Mouse (Mus musculus): Measurements from ENCODE around the gene Rasd2. TPM values are rescaled to one million over a fixed set of nuclear protein-coding genes. Genes with fewer than 3 reads are reported as not detected.

The Rasd2 gene
- polyA plus RNA-seq, 1 experiment, result 9.4 TPM

DNA sequence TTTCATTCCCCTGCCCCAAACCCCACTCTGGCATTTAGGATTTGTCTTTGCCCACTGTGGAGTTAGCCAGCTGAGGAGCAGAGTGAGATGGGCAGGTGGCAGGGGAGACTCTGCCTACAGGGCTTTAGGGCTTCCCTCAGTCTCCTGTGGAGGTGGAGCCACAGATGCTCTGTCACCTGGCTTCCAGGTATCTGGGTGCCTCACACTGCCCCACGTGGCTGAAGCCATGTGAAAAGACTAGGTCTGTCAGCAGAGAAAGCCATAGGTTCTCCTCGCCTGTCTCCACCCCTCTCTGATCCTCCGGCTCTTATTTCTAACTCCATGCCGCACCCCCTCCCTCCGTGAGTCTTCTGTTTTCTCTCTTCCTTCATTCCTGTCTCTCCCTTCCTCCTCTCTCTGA is 2.2 kb downstream of the Rasd2 start:
- H3K4me3 ChIP-seq (ENCODE audit: low read depth, low read length), result no peak overlapping the region
- no peak overlapping the region for H3K27ac ChIP-seq (ENCODE audit: insufficient read depth, low read length)
- no peak for TF ChIP-seq EP300 (IDR thresholded peaks at IDR 0.05; ENCODE audit: insufficient read depth, low read depth, low read length)
- TF ChIP-seq POLR2A (IDR thresholded peaks at IDR 0.05; ENCODE audit: insufficient read depth, low read length), result no peak
- TF ChIP-seq CTCF (IDR thresholded peaks at IDR 0.05; ENCODE audit: low read depth, low read length), result no peak
- peaks cover 18% of the 10 kb centered on the region for H3K27me3 ChIP-seq (ENCODE audit: control insufficient read depth, insufficient read depth, low read length, poor library complexity, severe bottlenecking)
- H3K4me1 ChIP-seq (ENCODE audit: control insufficient read depth, insufficient read depth, low read length), result peaks cover 2% of the 10 kb centered on the region
- no peaks in the 10 kb centered on the region for H3K36me3 ChIP-seq (ENCODE audit: control insufficient read depth, insufficient read depth, low read length, poor library complexity, severe bottlenecking)
- no peaks in the 10 kb centered on the region for H3K9me3 ChIP-seq (replicated peaks; ENCODE audit: control insufficient read depth, insufficient read depth, low read length, poor library complexity, severe bottlenecking)
- H3K9ac ChIP-seq (ENCODE audit: low read depth, poor library complexity, severe bottlenecking), result no peak overlapping the region

DNA sequence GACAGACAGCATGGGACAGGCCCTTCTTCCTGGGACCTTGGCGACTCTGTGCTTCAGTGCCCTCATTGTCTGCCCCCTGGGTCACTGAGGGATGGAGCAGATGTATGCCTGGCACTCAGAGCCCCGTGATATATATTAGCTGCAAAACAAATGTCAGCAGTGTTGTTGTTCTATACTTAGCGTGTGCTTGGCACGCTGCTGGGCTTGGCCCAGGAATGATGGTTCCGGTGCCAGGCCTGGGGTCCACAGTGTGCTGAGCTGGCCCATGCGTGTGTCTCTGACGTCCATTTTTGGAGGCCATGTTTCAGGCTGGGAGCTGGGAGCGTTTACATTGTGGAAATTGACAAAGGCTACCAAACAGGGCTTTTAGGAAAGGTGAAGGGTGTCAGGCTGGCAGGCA is 3.1 kb downstream of the Rasd2 start:
- peaks cover 18% of the 10 kb centered on the region for H3K27me3 ChIP-seq (ENCODE audit: control insufficient read depth, insufficient read depth, low read length, poor library complexity, severe bottlenecking)
- H3K27ac ChIP-seq (ENCODE audit: insufficient read depth, low read length), result no peak overlapping the region
- H3K9me3 ChIP-seq (replicated peaks; ENCODE audit: control insufficient read depth, insufficient read depth, low read length, poor library complexity, severe bottlenecking), result no peaks in the 10 kb centered on the region
- no peak overlapping the region for H3K9ac ChIP-seq (ENCODE audit: low read depth, poor library complexity, severe bottlenecking)
- H3K4me3 ChIP-seq (ENCODE audit: low read depth, low read length), result no peak overlapping the region
- peaks cover 2% of the 10 kb centered on the region for H3K4me1 ChIP-seq (ENCODE audit: control insufficient read depth, insufficient read depth, low read length)
- no peak for TF ChIP-seq EP300 (IDR thresholded peaks at IDR 0.05; ENCODE audit: insufficient read depth, low read depth, low read length)
- TF ChIP-seq POLR2A (IDR thresholded peaks at IDR 0.05; ENCODE audit: insufficient read depth, low read length), result no peak
- no peak for TF ChIP-seq CTCF (IDR thresholded peaks at IDR 0.05; ENCODE audit: low read depth, low read length)
- H3K36me3 ChIP-seq (ENCODE audit: control insufficient read depth, insufficient read depth, low read length, poor library complexity, severe bottlenecking), result no peaks in the 10 kb centered on the region

DNA sequence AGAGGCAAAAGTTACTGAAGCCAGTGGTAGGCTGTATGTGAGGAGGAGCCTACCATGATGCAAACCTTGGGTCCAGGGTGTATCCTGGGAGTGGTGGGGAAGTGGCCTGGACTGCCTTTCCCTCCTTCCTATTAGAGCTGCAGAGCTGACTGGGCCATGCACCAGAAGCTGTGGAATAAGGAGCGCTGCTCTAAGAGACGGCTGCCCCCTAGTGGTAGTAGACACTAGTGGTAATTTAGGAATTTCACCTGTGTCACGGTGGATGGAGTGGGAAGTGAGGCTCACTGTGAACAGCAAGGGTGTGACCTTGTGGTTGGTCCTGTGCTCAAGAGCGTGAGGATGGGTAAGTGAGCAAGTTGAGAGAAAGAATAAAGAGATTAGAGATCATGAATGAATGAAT is 4.2 kb downstream of the Rasd2 start:
- TF ChIP-seq POLR2A (IDR thresholded peaks at IDR 0.05; ENCODE audit: insufficient read depth, low read length) (no peak), CTCF (IDR thresholded peaks at IDR 0.05; ENCODE audit: low read depth, low read length) (peak; percentile 84), EP300 (IDR thresholded peaks at IDR 0.05; ENCODE audit: insufficient read depth, low read depth, low read length) (no peak)
- H3K9ac ChIP-seq (ENCODE audit: low read depth, poor library complexity, severe bottlenecking), result no peak overlapping the region

DNA sequence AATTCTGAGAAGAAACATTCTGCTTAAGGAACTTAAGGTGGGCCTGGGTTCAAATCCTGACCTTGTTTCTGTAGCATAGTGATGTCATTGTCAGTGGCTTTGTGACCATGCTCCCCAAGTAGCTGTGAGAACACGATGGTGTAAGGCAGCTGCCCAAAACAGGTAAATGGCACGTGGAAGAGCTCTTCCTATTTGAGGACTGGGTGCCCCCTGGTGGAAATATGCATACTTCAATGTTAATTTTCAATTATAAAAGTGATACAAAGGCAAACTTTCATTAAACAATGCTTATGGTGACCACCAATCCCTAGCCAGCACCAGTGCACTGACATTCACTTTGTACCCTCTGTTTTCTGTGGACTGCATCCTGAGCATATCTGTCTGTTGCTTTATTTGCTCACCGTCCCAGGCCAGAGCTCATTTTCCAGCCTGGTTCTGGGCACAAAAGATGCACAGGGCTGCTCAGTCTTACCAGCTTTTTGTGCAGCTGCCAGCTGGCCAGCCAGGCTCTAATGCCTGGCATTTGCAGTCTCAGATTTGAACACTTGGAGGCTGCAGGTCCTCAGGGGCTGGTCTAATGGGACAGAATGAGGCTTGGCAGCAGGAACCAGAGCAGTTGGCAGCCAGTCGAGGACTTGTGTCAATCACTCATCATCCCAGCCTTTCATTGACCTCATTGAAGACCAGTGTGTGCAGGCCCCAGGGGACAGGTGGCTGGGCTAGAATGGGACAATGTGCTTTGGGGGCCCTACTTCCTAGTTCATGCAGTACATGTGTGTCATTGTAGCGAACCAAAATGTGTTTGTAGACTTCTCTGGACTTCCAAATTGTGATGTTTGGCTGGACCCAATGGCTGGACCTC is 6.4 kb downstream of the Rasd2 start:
- Histone ChIP-seq H3K9ac (ENCODE audit: low read depth, poor library complexity, severe bottlenecking) (no peak overlapping the region), H3K36me3 (ENCODE audit: control insufficient read depth, insufficient read depth, low read length, poor library complexity, severe bottlenecking) (no peaks in the 10 kb centered on the region), H3K9me3 (replicated peaks; ENCODE audit: control insufficient read depth, insufficient read depth, low read length, poor library complexity, severe bottlenecking) (no peaks in the 10 kb centered on the region), H3K27me3 (ENCODE audit: control insufficient read depth, insufficient read depth, low read length, poor library complexity, severe bottlenecking) (no peaks in the 10 kb centered on the region), H3K4me3 (ENCODE audit: low read depth, low read length) (no peak overlapping the region), H3K4me1 (ENCODE audit: control insufficient read depth, insufficient read depth, low read length) (no peaks in the 10 kb centered on the region), H3K27ac (ENCODE audit: insufficient read depth, low read length) (no peak overlapping the region)
- TF ChIP-seq CTCF (IDR thresholded peaks at IDR 0.05; ENCODE audit: low read depth, low read length) (no peak), POLR2A (IDR thresholded peaks at IDR 0.05; ENCODE audit: insufficient read depth, low read length) (no peak), EP300 (IDR thresholded peaks at IDR 0.05; ENCODE audit: insufficient read depth, low read depth, low read length) (no peak)

More for the DNA sequence above, 4.2 kb downstream of the Rasd2 start:
- H3K9me3 ChIP-seq (replicated peaks; ENCODE audit: control insufficient read depth, insufficient read depth, low read length, poor library complexity, severe bottlenecking), result no peaks in the 10 kb centered on the region
- no peaks in the 10 kb centered on the region for H3K36me3 ChIP-seq (ENCODE audit: control insufficient read depth, insufficient read depth, low read length, poor library complexity, severe bottlenecking)
- H3K4me1 ChIP-seq (ENCODE audit: control insufficient read depth, insufficient read depth, low read length), result no peaks in the 10 kb centered on the region
- H3K4me3 ChIP-seq (ENCODE audit: low read depth, low read length), result no peak overlapping the region
- peaks cover 18% of the 10 kb centered on the region for H3K27me3 ChIP-seq (ENCODE audit: control insufficient read depth, insufficient read depth, low read length, poor library complexity, severe bottlenecking)
- no peak overlapping the region for H3K27ac ChIP-seq (ENCODE audit: insufficient read depth, low read length)

DNA sequence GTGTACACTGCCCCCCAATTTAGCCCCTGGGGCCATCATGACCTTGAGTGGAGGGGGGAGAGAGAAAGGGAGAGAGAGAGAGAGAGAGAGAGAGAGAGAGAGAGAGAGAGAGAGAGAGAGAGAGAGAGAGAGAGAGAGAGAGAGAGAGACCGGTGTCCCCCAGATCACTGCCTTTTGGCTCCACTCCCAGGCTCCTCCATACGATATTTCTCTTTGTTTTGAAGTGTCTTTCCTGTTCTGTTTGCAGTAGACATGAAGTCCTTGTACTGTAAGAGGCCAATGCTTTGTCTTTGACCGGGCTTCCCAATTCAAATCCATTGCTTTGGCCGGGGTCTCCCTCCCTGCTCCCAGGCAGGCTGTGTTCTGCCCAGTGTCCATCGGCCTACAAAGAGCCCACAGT is 8.9 kb downstream of the Rasd2 start:
- TF ChIP-seq POLR2A (IDR thresholded peaks at IDR 0.05; ENCODE audit: insufficient read depth, low read length), result no peak
- TF ChIP-seq EP300 (IDR thresholded peaks at IDR 0.05; ENCODE audit: insufficient read depth, low read depth, low read length), result no peak
- TF ChIP-seq CTCF (IDR thresholded peaks at IDR 0.05; ENCODE audit: low read depth, low read length), result no peak

DNA sequence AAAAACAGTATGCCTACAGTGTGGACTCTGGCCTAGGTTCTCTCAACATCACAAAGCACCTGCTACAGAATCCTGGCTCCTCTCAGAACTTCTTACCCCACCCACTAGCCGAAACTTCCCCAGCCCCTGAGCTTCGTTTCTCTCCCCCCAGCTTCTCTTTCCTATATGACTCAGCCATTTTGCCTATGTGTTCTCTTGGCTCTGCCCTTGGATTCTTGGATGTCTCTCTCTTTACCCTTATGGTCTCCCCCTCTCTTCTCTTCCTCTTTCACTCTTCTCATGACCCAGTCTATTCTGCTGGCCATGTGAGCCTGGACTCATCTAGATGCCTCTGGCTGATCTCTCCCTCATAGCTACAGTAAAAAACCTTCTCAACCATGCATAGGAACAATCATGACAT is 13.0 kb downstream of the Rasd2 start:
- Histone ChIP-seq H3K9me3 (replicated peaks; ENCODE audit: control insufficient read depth, insufficient read depth, low read length, poor library complexity, severe bottlenecking) (no peaks in the 10 kb centered on the region), H3K27ac (ENCODE audit: insufficient read depth, low read length) (no peak overlapping the region), H3K4me1 (ENCODE audit: control insufficient read depth, insufficient read depth, low read length) (no peaks in the 10 kb centered on the region), H3K36me3 (ENCODE audit: control insufficient read depth, insufficient read depth, low read length, poor library complexity, severe bottlenecking) (no peaks in the 10 kb centered on the region), H3K27me3 (ENCODE audit: control insufficient read depth, insufficient read depth, low read length, poor library complexity, severe bottlenecking) (no peaks in the 10 kb centered on the region), H3K4me3 (ENCODE audit: low read depth, low read length) (no peak overlapping the region), H3K9ac (ENCODE audit: low read depth, poor library complexity, severe bottlenecking) (no peak overlapping the region)
- TF ChIP-seq POLR2A (IDR thresholded peaks at IDR 0.05; ENCODE audit: insufficient read depth, low read length) (no peak), CTCF (IDR thresholded peaks at IDR 0.05; ENCODE audit: low read depth, low read length) (no peak), EP300 (IDR thresholded peaks at IDR 0.05; ENCODE audit: insufficient read depth, low read depth, low read length) (no peak)

More for the DNA sequence above, 8.9 kb downstream of the Rasd2 start:
- H3K27ac ChIP-seq (ENCODE audit: insufficient read depth, low read length), result no peak overlapping the region
- no peaks in the 10 kb centered on the region for H3K9me3 ChIP-seq (replicated peaks; ENCODE audit: control insufficient read depth, insufficient read depth, low read length, poor library complexity, severe bottlenecking)
- H3K27me3 ChIP-seq (ENCODE audit: control insufficient read depth, insufficient read depth, low read length, poor library complexity, severe bottlenecking), result no peaks in the 10 kb centered on the region
- no peak overlapping the region for H3K4me3 ChIP-seq (ENCODE audit: low read depth, low read length)
- no peaks in the 10 kb centered on the region for H3K4me1 ChIP-seq (ENCODE audit: control insufficient read depth, insufficient read depth, low read length)
- H3K9ac ChIP-seq (ENCODE audit: low read depth, poor library complexity, severe bottlenecking), result no peak overlapping the region
- no peaks in the 10 kb centered on the region for H3K36me3 ChIP-seq (ENCODE audit: control insufficient read depth, insufficient read depth, low read length, poor library complexity, severe bottlenecking)

Measured in ES-Bruce4 (cell line).